Mouse (Mus musculus) forebrain, embryonic 13.5 days (tissue): Measurements from ENCODE around the gene Dpp6. TPM values are rescaled to one million over a fixed set of nuclear protein-coding genes. Genes with fewer than 3 reads are reported as not detected.

ENCODE experiments used
- ATAC-seq: fragments of 200-750 bp; cut with Nextera tagmentation; 2 replicates; pipeline ENCODE4 v1.8.0; 2017
- H3K27ac ChIP-seq: fragments of 300-500 bp; sonication (generic); 2 replicates; pipeline ENCODE4 v1.5.1; 2015; ENCODE audit warnings: inconsistent platforms, mild to moderate bottlenecking, moderate library complexity
- H3K27me3 ChIP-seq: fragments of 300-500 bp; sonication (generic); 2 replicates; pipeline ENCODE4 v1.6.1; 2015; ENCODE audit warnings: mild to moderate bottlenecking, inconsistent platforms
- H3K36me3 ChIP-seq: fragments of 300-500 bp; sonication (generic); 2 replicates; pipeline ENCODE4 v1.6.1; 2015; ENCODE audit warnings: mild to moderate bottlenecking, inconsistent platforms; ENCODE audit not compliant: poor library complexity, severe bottlenecking
- H3K4me1 ChIP-seq: fragments of 300-500 bp; sonication (generic); 2 replicates; pipeline ENCODE4 v1.6.1; 2015; ENCODE audit warnings: inconsistent platforms
- H3K4me2 ChIP-seq: fragments of 300-500 bp; sonication (generic); 2 replicates; pipeline ENCODE4 v1.6.1; 2015; ENCODE audit warnings: inconsistent platforms, mild to moderate bottlenecking, moderate library complexity
- H3K4me3 ChIP-seq: fragments of 300-500 bp; sonication (generic); 2 replicates; pipeline ENCODE4 v1.5.1; 2015; ENCODE audit warnings: mild to moderate bottlenecking, inconsistent platforms
- H3K9ac ChIP-seq: fragments of 300-500 bp; sonication (generic); 2 replicates; pipeline ENCODE4 v1.6.1; 2015; ENCODE audit warnings: mild to moderate bottlenecking, inconsistent platforms
- H3K9me3 ChIP-seq: fragments of 300-500 bp; sonication (generic); replicated peaks from 2 replicates; pipeline ENCODE4 v1.6.1; 2016; ENCODE audit warnings: inconsistent platforms
- WGBS: fragments of 180-500 bp; shearing (Covaris S2); methylation state at CpG from one replicate; pipeline ENCODE4 v1.1.7; 2015; 5-methylcytosine and 5-hydroxymethylcytosine counted together
- polyA plus RNA-seq: library from polyadenylated mRNA; unstranded; fragments of >200 nt; fragmentation: Nextera tagmentation; extraction: Ambion mirVana; gene quantifications from 2 replicates; pipeline ENCODE4 v1.2.1, GENCODE M21; 2015

Gene Dpp6
- polyA plus RNA-seq, 1 experiment from 2014 or later: 16.5 TPM

- H3K9me3 ChIP-seq: no peaks in the 10 kb centered on the region
- no peaks in the 10 kb centered on the region for H3K36me3 ChIP-seq
- 69% methylated on average over 5 of the region's 5 CpGs for WGBS
- H3K4me3 ChIP-seq: no peak overlapping the region
- H3K9ac ChIP-seq: no peak overlapping the region
- ATAC-seq: no peak
- H3K27me3 ChIP-seq: no peaks in the 10 kb centered on the region
- H3K4me2 ChIP-seq: no peak overlapping the region
- no peak overlapping the region for H3K27ac ChIP-seq
- H3K4me1 ChIP-seq: no peaks in the 10 kb centered on the region
Observed at GRCm38 (mm10) chr5:27037796-27038195, 220.8 kb downstream of the Dpp6 start.

GRCm38 (mm10) chr5:27048167-27048566 is 231.2 kb downstream of the Dpp6 start:
- Histone ChIP-seq H3K27me3 (peaks cover 14% of the 10 kb centered on the region), H3K27ac (no peak overlapping the region), H3K4me1 (peaks cover 16% of the 10 kb centered on the region), H3K4me2 (no peak overlapping the region), H3K9ac (no peak overlapping the region), H3K9me3 (no peaks in the 10 kb centered on the region), H3K4me3 (no peak overlapping the region), H3K36me3 (no peaks in the 10 kb centered on the region)
- 22% methylated on average over 7 of the region's 7 CpGs for WGBS
- ATAC-seq: peak; percentile 77

- peak; percentile 48 for ATAC-seq
- Histone ChIP-seq H3K4me3 (peak overlapping the region; percentile 53), H3K27ac (no peak overlapping the region), H3K4me2 (peak overlapping the region; percentile 84), H3K27me3 (peaks cover 14% of the 10 kb centered on the region), H3K9ac (peak overlapping the region; percentile 82), H3K36me3 (no peaks in the 10 kb centered on the region), H3K9me3 (no peaks in the 10 kb centered on the region), H3K4me1 (peaks cover 16% of the 10 kb centered on the region)
- 8% methylated on average over 9 of the region's 9 CpGs for WGBS
Observed at GRCm38 (mm10) chr5:27048926-27049325, 231.9 kb downstream of the Dpp6 start.

GRCm38 (mm10) chr5:27049341-27050091 is 232.5 kb downstream of the Dpp6 start:
- Histone ChIP-seq H3K36me3 (no peaks in the 10 kb centered on the region), H3K27ac (no peak overlapping the region), H3K4me1 (peaks cover 16% of the 10 kb centered on the region), H3K9ac (peak overlapping the region; percentile 82), H3K27me3 (peaks cover 14% of the 10 kb centered on the region), H3K9me3 (no peaks in the 10 kb centered on the region), H3K4me2 (peak overlapping the region; percentile 84), H3K4me3 (peak overlapping the region; percentile 53)
- WGBS: 2% methylated on average over 51 of the region's 55 CpGs
- ATAC-seq: peak; percentile 71

GRCm38 (mm10) chr5:27051250-27051649 is 234.2 kb downstream of the Dpp6 start:
- H3K9ac ChIP-seq: no peak overlapping the region
- no peak overlapping the region for H3K4me2 ChIP-seq
- no peak overlapping the region for H3K27ac ChIP-seq
- ATAC-seq: no peak
- 49% methylated on average over 3 of the region's 3 CpGs for WGBS
- peaks cover 14% of the 10 kb centered on the region for H3K27me3 ChIP-seq
- H3K9me3 ChIP-seq: no peaks in the 10 kb centered on the region
- peaks cover 16% of the 10 kb centered on the region for H3K4me1 ChIP-seq
- H3K36me3 ChIP-seq: no peaks in the 10 kb centered on the region
- no peak overlapping the region for H3K4me3 ChIP-seq

- Histone ChIP-seq H3K4me2 (no peak overlapping the region), H3K27ac (no peak overlapping the region), H3K9me3 (no peaks in the 10 kb centered on the region), H3K9ac (no peak overlapping the region), H3K4me3 (no peak overlapping the region), H3K27me3 (peaks cover 14% of the 10 kb centered on the region), H3K36me3 (no peaks in the 10 kb centered on the region), H3K4me1 (peaks cover 16% of the 10 kb centered on the region)
- ATAC-seq: no peak
- 2% methylated on average over 2 of the region's 2 CpGs for WGBS
Observed at GRCm38 (mm10) chr5:27052441-27052840, 235.4 kb downstream of the Dpp6 start.

- 58% methylated on average over 5 of the region's 5 CpGs for WGBS
- Histone ChIP-seq H3K36me3 (no peaks in the 10 kb centered on the region), H3K4me1 (no peaks in the 10 kb centered on the region), H3K4me2 (no peak overlapping the region), H3K9ac (no peak overlapping the region), H3K4me3 (no peak overlapping the region), H3K9me3 (no peaks in the 10 kb centered on the region), H3K27me3 (no peaks in the 10 kb centered on the region), H3K27ac (no peak overlapping the region)
- ATAC-seq: no peak
Observed at GRCm38 (mm10) chr5:27056436-27056835, 239.4 kb downstream of the Dpp6 start.

- 75% methylated on average over 4 of the region's 4 CpGs for WGBS
- no peak for ATAC-seq
- Histone ChIP-seq H3K4me2 (no peak overlapping the region), H3K36me3 (no peaks in the 10 kb centered on the region), H3K27me3 (no peaks in the 10 kb centered on the region), H3K27ac (no peak overlapping the region), H3K4me1 (no peaks in the 10 kb centered on the region), H3K4me3 (no peak overlapping the region), H3K9ac (no peak overlapping the region), H3K9me3 (no peaks in the 10 kb centered on the region)
Observed at GRCm38 (mm10) chr5:27060114-27060513, 243.1 kb downstream of the Dpp6 start.

- Histone ChIP-seq H3K9ac (no peak overlapping the region), H3K36me3 (no peaks in the 10 kb centered on the region), H3K4me3 (no peak overlapping the region), H3K9me3 (no peaks in the 10 kb centered on the region), H3K27ac (no peak overlapping the region), H3K4me1 (no peaks in the 10 kb centered on the region), H3K4me2 (no peak overlapping the region), H3K27me3 (no peaks in the 10 kb centered on the region; the same call in 1 of the 2 replicates)
- WGBS: 69% methylated on average over 1 of the region's 1 CpGs
- ATAC-seq: no peak
Observed at GRCm38 (mm10) chr5:27063871-27064270, 246.9 kb downstream of the Dpp6 start.

- ATAC-seq: no peak
- H3K9me3 ChIP-seq: no peaks in the 10 kb centered on the region
Observed at GRCm38 (mm10) chr5:27066837-27067236, 249.8 kb downstream of the Dpp6 start.

GRCm38 (mm10) chr5:27075131-27075591 is 258.2 kb downstream of the Dpp6 start:
- ATAC-seq: peak; percentile 87
- Histone ChIP-seq H3K27me3 (no peaks in the 10 kb centered on the region), H3K9ac (no peak overlapping the region), H3K9me3 (no peaks in the 10 kb centered on the region), H3K4me1 (0 out of 2 replicates have a peak, but pooled peaks cover 3% of the 10 kb centered on the region), H3K4me2 (no peak overlapping the region), H3K36me3 (no peaks in the 10 kb centered on the region), H3K27ac (no peak overlapping the region), H3K4me3 (no peak overlapping the region)
- 16% methylated on average over 8 of the region's 8 CpGs for WGBS

More at GRCm38 (mm10) chr5:27066837-27067236, 249.8 kb downstream of the Dpp6 start:
- no peak overlapping the region for H3K4me2 ChIP-seq
- 74% methylated on average over 4 of the region's 4 CpGs for WGBS
- H3K27me3 ChIP-seq: no peaks in the 10 kb centered on the region; the same call in 1 of the 2 replicates
- H3K9ac ChIP-seq: no peak overlapping the region
- no peak overlapping the region for H3K4me3 ChIP-seq
- H3K36me3 ChIP-seq: no peaks in the 10 kb centered on the region
- H3K27ac ChIP-seq: no peak overlapping the region
- no peaks in the 10 kb centered on the region for H3K4me1 ChIP-seq

GRCm38 (mm10) chr5:27076046-27076445 is 259.0 kb downstream of the Dpp6 start:
- Histone ChIP-seq H3K4me2 (no peak overlapping the region), H3K36me3 (no peaks in the 10 kb centered on the region), H3K27me3 (no peaks in the 10 kb centered on the region), H3K9ac (no peak overlapping the region), H3K9me3 (no peaks in the 10 kb centered on the region), H3K27ac (no peak overlapping the region), H3K4me1 (0 out of 2 replicates have a peak, but pooled peaks cover 4% of the 10 kb centered on the region), H3K4me3 (no peak overlapping the region)
- WGBS: 39% methylated on average over 1 of the region's 1 CpGs
- ATAC-seq: no peak
